Mouse (Mus musculus) lung, embryonic 16.5 days (tissue): ENCODE data around the gene Klk15. TPM values are rescaled to one million over a fixed set of nuclear protein-coding genes. Genes with fewer than 3 reads are reported as not detected.
"Not testable (repeated sequence)": the region's sequence is repeated elsewhere in the genome, so short reads cannot be mapped to it uniquely, and the experiment has no call there.

Experiments
- ATAC-seq: fragments of 200-750 bp; cut with Nextera tagmentation; 2 replicates; pipeline ENCODE4 v1.8.0; 2017; ENCODE audit warnings: low read depth, mild to moderate bottlenecking, moderate library complexity
- H3K27ac ChIP-seq: fragments of 300-500 bp; sonication (generic); 2 replicates; pipeline ENCODE4 v1.5.1; 2014; ENCODE audit warnings: mild to moderate bottlenecking, control low read depth, low read length
- H3K27me3 ChIP-seq: fragments of 300-500 bp; sonication (generic); 2 replicates; pipeline ENCODE4 v1.6.1; 2014; ENCODE audit warnings: low read depth, low read length, mixed read lengths; ENCODE audit not compliant: control insufficient read depth, insufficient read depth
- H3K36me3 ChIP-seq: fragments of 300-500 bp; sonication (generic); 2 replicates; pipeline ENCODE4 v1.6.1; 2014; ENCODE audit warnings: low read length; ENCODE audit not compliant: control insufficient read depth, insufficient read depth
- H3K4me1 ChIP-seq: fragments of 300-500 bp; sonication (generic); replicated peaks from 2 replicates; pipeline ENCODE4 v1.6.1; 2014; ENCODE audit warnings: low read length, mixed read lengths; ENCODE audit not compliant: control insufficient read depth, insufficient read depth
- H3K4me2 ChIP-seq: fragments of 300-500 bp; sonication (generic); 2 replicates; pipeline ENCODE4 v1.6.1; 2014; ENCODE audit warnings: low read depth, low read length, control low read depth
- H3K4me3 ChIP-seq: fragments of 300-500 bp; sonication (generic); 2 replicates; pipeline ENCODE4 v1.5.1; 2014; ENCODE audit warnings: mild to moderate bottlenecking, low read length, control low read depth
- H3K9ac ChIP-seq: fragments of 300-500 bp; sonication (generic); 2 replicates; pipeline ENCODE4 v1.6.1; 2014; ENCODE audit warnings: low read length, control low read depth
- H3K9me3 ChIP-seq: fragments of 300-500 bp; sonication (generic); 2 replicates; pipeline ENCODE4 v1.6.1; 2016; ENCODE audit warnings: low read length; ENCODE audit not compliant: control insufficient read depth
- WGBS: fragments of 180-500 bp; shearing (Covaris S2); extraction: QIAGEN DNeasy Blood & Tissue Kit; methylation state at CpG from one replicate; pipeline ENCODE4 v1.1.7; 2014; 5-methylcytosine and 5-hydroxymethylcytosine counted together
- polyA plus RNA-seq: library from polyadenylated mRNA; unstranded; fragments of >200 nt; fragmentation: Nextera tagmentation; extraction: Ambion mirVana; gene quantifications from 2 replicates; pipeline ENCODE4 v1.2.1, GENCODE M21; 2015

Gene Klk15
- polyA plus RNA-seq, 1 experiment from 2014 or later = not detected

DNA sequence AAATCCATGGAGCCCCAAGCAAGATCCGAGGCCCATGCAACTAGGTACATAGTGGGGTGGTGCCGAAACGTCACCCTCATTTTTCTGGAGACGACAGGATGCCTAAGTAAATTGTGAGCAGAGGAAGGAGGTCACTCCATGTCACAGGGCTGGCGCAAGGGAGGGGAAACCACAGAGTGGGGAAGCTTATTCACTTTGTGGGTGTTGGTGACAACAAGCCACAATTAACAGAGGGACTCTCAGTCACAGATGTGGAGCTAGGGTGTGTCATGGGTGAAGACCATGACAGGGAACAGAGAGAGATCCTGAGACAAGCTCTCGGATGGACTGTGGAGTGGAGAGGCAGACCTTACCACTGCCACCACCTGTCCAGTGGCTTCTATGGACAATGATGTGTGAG, 12.5 kb upstream of the Klk15 start:
- Histone ChIP-seq H3K4me1 (no peaks in the 10 kb centered on the region), H3K27me3 (no peaks in the 10 kb centered on the region; the same call in 1 of the 2 replicates), H3K36me3 (no peaks in the 10 kb centered on the region), H3K4me2 (no peak overlapping the region), H3K27ac (no peak overlapping the region), H3K9ac (no peak overlapping the region), H3K9me3 (no peaks in the 10 kb centered on the region), H3K4me3 (no peak overlapping the region)
- 71% methylated on average over 6 of the region's 6 CpGs for WGBS
- ATAC-seq = no peak

GRCm38 (mm10) chr7:43921941-43922340, 11.6 kb upstream of the Klk15 start:
- H3K4me2 ChIP-seq = no peak overlapping the region
- no peaks in the 10 kb centered on the region; the same call in 1 of the 2 replicates for H3K27me3 ChIP-seq
- H3K27ac ChIP-seq = no peak overlapping the region
- no peaks in the 10 kb centered on the region for H3K4me1 ChIP-seq
- 68% methylated on average over 2 of the region's 2 CpGs for WGBS
- H3K9ac ChIP-seq = no peak overlapping the region
- no peak for ATAC-seq
- H3K4me3 ChIP-seq = no peak overlapping the region
- no peaks in the 10 kb centered on the region for H3K9me3 ChIP-seq
- no peaks in the 10 kb centered on the region for H3K36me3 ChIP-seq

DNA sequence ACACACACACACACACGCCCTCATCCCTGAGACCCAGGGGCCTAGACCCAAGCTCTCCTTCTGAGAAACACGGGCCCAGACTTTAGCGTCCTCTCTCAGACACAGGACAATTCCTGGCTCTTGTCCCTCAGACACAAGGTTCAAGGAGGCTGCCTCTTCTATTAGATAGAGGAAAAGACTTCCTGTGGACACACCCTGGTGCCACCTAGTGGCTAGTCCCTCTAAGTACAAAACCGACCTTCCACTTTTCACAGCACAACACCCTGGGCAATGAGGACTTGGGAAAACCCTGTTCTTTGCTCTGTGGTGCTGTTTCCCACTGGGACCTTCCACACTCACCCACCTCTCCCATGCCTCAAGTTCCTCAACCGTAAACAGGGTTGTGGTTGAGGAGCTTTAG, 7.6 kb upstream of the Klk15 start:
- Histone ChIP-seq H3K27ac (no peak overlapping the region), H3K9ac (no peak overlapping the region), H3K27me3 (no peaks in the 10 kb centered on the region; the same call in 1 of the 2 replicates), H3K4me3 (no peak overlapping the region), H3K4me2 (no peak overlapping the region), H3K4me1 (no peaks in the 10 kb centered on the region), H3K9me3 (no peaks in the 10 kb centered on the region), H3K36me3 (no peaks in the 10 kb centered on the region)
- 57% methylated on average over 5 of the region's 5 CpGs for WGBS
- ATAC-seq = no peak

DNA sequence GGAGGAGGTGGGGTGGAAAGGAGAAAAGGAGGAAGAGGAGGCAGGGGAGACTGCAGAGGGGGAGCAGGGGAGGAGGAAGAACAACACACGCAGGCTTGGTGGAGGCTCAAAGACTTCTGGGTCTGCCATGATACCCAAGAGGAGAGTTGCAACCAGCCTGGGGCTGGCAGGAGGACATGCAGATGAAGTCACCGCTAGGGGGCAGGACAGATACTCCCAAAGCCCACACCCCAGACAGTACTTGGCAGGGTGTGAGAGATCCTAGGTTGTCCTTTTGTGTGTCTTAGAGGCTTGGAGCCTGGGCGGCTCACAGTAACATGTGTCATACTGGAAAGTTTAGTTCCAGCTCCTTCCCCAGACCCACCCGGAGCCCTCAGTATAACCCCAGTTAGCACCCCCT, 5.0 kb upstream of the Klk15 start:
- ATAC-seq = no peak
- no peak overlapping the region for H3K4me3 ChIP-seq
- no peak overlapping the region for H3K4me2 ChIP-seq
- H3K4me1 ChIP-seq = no peaks in the 10 kb centered on the region
- no peak overlapping the region for H3K27ac ChIP-seq
- 45% methylated on average over 4 of the region's 4 CpGs for WGBS
- no peaks in the 10 kb centered on the region; the same call in 1 of the 2 replicates for H3K27me3 ChIP-seq
- no peaks in the 10 kb centered on the region for H3K36me3 ChIP-seq
- no peak overlapping the region for H3K9ac ChIP-seq
- no peaks in the 10 kb centered on the region for H3K9me3 ChIP-seq

DNA sequence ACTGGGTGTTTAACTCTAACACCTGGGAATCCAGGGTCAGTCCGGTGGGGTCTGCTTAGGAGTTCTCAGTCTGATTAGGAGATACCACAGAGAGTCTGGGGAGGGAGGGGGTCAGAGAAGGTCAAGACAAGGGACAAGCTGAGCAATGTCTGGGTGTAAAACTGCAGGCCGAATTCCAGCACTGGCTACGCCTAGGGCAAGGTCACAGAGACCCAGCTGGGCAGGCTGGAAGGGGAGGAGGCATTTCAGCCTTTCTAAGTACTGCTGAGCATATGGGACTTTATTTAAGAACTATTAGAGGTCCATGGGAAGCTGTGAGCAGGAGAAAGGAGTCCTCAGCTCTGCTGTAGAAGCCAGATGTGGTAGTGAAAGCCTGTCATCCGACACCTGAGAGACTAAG, 1.2 kb upstream of the Klk15 start:
- no peaks in the 10 kb centered on the region for H3K36me3 ChIP-seq
- no peaks in the 10 kb centered on the region for H3K27me3 ChIP-seq
- 36% methylated on average over 4 of the region's 4 CpGs for WGBS
- H3K9ac ChIP-seq = no peak overlapping the region
- H3K4me3 ChIP-seq = no peak overlapping the region
- H3K27ac ChIP-seq = no peak overlapping the region
- no peak overlapping the region for H3K4me2 ChIP-seq
- no peaks in the 10 kb centered on the region for H3K4me1 ChIP-seq
- no peak for ATAC-seq
- no peaks in the 10 kb centered on the region for H3K9me3 ChIP-seq

GRCm38 (mm10) chr7:43934747-43935146, 1.2 kb downstream of the Klk15 start:
- no peak for ATAC-seq
- no peaks in the 10 kb centered on the region for H3K27me3 ChIP-seq
- H3K4me3 ChIP-seq = no peak overlapping the region
- H3K36me3 ChIP-seq = no peaks in the 10 kb centered on the region
- 52% methylated on average over 3 of the region's 3 CpGs for WGBS
- no peaks in the 10 kb centered on the region for H3K9me3 ChIP-seq
- no peak overlapping the region for H3K27ac ChIP-seq
- no peak overlapping the region for H3K4me2 ChIP-seq
- no peak overlapping the region for H3K9ac ChIP-seq
- no peaks in the 10 kb centered on the region for H3K4me1 ChIP-seq

DNA sequence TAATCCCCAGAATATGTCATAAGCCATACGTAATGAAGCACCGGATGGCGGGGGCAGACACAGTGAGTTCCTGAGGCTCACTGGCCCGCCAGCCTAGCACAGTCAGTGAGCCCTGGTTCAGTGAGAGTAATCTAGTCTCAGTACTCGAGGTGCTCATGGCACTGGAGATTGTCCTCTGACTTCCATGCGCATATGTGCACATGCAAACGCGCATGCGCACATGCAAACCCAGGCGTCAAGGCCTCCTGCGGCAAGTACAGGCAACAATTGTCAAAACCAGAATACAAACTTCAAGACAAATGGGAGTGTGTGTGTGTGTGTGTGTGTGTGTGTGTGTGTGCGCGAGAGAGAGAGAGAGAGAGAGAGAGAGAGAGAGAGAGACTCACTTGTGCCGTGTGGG, 3.0 kb downstream of the Klk15 start:
- no peak for ATAC-seq
- 80% methylated on average over 14 of the region's 14 CpGs for WGBS

GRCm38 (mm10) chr7:43942293-43942692, 8.8 kb downstream of the Klk15 start:
- WGBS = 69% methylated on average over 3 of the region's 3 CpGs
- ATAC-seq, H3K9ac ChIP-seq, H3K9me3 ChIP-seq, H3K4me1 ChIP-seq, H3K27ac ChIP-seq, H3K4me2 ChIP-seq, H3K4me3 ChIP-seq, H3K27me3 ChIP-seq, H3K36me3 ChIP-seq: not testable (repeated sequence)

More for the DNA sequence above, 3.0 kb downstream of the Klk15 start:
- no peak overlapping the region for H3K4me2 ChIP-seq
- H3K36me3 ChIP-seq = no peaks in the 10 kb centered on the region
- H3K27ac ChIP-seq = no peak overlapping the region
- no peak overlapping the region for H3K4me3 ChIP-seq
- H3K4me1 ChIP-seq = no peaks in the 10 kb centered on the region
- H3K9me3 ChIP-seq = no peaks in the 10 kb centered on the region
- H3K9ac ChIP-seq = no peak overlapping the region
- no peaks in the 10 kb centered on the region for H3K27me3 ChIP-seq

GRCm38 (mm10) chr7:43944727-43945264, 11.3 kb downstream of the Klk15 start:
- Histone ChIP-seq H3K27ac (no peak overlapping the region), H3K27me3 (no peaks in the 10 kb centered on the region), H3K9me3 (no peaks in the 10 kb centered on the region), H3K4me1 (no peaks in the 10 kb centered on the region), H3K36me3 (no peaks in the 10 kb centered on the region), H3K4me3 (no peak overlapping the region), H3K9ac (no peak overlapping the region), H3K4me2 (no peak overlapping the region)
- ATAC-seq = no peak
- WGBS = 74% methylated on average over 3 of the region's 3 CpGs

GRCm38 (mm10) chr7:43950364-43950763, 16.8 kb downstream of the Klk15 start, which contains the start of gene Klk1b8:
Gene Klk1b8 (plus strand): TSS chr7:43950664.
- no peak within 1 kb of the TSS for H3K9ac ChIP-seq
- no peak within 1 kb of the TSS for H3K4me2 ChIP-seq
- ATAC-seq = no peak
- H3K36me3 ChIP-seq = no peaks in the 10 kb centered on the region
- H3K27ac ChIP-seq = no peak within 1 kb of the TSS
- no peaks in the 10 kb centered on the region for H3K4me1 ChIP-seq
- WGBS = 62% methylated on average over 2 of the region's 2 CpGs
- H3K27me3 ChIP-seq = no peaks in the 10 kb centered on the region
- no peaks in the 10 kb centered on the region for H3K9me3 ChIP-seq
- H3K4me3 ChIP-seq = no peak within 1 kb of the TSS
